Mouse (Mus musculus) duodenum, adult 2 months (tissue): ENCODE data around the gene Olfr299. TPM values are rescaled to one million over a fixed set of nuclear protein-coding genes. Genes with fewer than 3 reads are reported as not detected.

ENCODE experiments used
- polyA plus RNA-seq: library from polyadenylated mRNA; depleted of rRNA; stranded (reverse); fragments of >200 nt; gene quantifications from 2 replicates; pipeline ENCODE4 v1.2.3, GENCODE M21; 2012; ENCODE audit warnings: low replicate concordance; rRNA removed

Gene Olfr299
- polyA plus RNA-seq = not detected in 2 replicates

DNA sequence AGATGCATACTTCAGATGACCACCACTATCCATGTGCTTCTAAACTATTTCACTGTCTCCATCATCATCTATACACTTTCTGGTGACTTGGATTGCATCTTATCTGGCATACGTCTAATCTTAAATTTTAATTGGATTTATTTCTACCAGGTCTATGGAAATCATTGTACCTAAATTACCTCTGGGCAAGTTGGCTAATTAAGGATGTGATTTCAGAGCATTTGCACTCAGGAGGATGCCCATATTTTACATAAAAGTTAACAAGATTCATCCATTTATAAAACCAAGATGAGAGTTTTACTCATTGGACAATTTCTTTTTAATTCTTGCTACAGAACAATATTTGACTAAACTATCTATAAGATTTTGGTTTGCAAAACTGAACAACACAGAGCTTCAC, at the start of gene Olfr299:
TSS of gene Olfr299 (plus strand) at position 301 of the 400 bp plus-strand sequence.

DNA sequence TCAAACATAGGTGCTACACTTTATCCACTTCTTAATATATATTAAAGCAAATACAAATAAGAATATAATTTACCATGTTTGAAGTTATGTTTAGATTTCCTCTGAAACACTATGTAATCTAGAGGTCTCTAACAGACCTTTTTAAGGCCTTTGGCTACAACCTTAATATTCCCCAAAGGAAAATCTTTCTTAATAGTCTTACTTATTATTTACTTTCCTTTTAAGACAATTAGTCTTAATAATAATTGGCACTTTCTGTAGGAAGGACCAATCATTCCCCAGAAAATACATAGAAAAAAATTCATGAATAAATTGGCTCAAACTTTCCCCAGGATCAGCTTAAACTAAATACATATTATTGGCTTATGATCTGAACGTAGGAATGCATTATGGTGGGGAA, 32.7 kb downstream of the Olfr299 start, which contains the start of gene Olfr298:
TSS of gene Olfr298 (minus strand) at position 101 of the 400 bp plus-strand sequence.

Other genes starting within 250 kb of the Olfr299 start
- not detected in 2 replicates for gene Vmn2r76, start 213.6 kb upstream of the Olfr299 start, polyA plus RNA-seq
- gene Olfr310, start 182.7 kb upstream of the Olfr299 start, polyA plus RNA-seq = not detected in 2 replicates
- gene Olfr309, start 146.2 kb upstream of the Olfr299 start, polyA plus RNA-seq = not detected in 2 replicates
- gene Olfr308, start 134.3 kb upstream of the Olfr299 start, polyA plus RNA-seq = not detected in 2 replicates
- gene Olfr307, start 122.3 kb upstream of the Olfr299 start, polyA plus RNA-seq = not detected in 2 replicates
- not detected in 2 replicates for gene Olfr305, start 93.0 kb upstream of the Olfr299 start, polyA plus RNA-seq
- gene Olfr304, start 73.3 kb upstream of the Olfr299 start, polyA plus RNA-seq = not detected in 2 replicates
- not detected in 2 replicates for gene Olfr303, start 62.1 kb upstream of the Olfr299 start, polyA plus RNA-seq
- not detected in 2 replicates for gene Olfr301, start 56.1 kb upstream of the Olfr299 start, polyA plus RNA-seq
- gene Olfr298, start 32.6 kb downstream of the Olfr299 start, polyA plus RNA-seq = not detected in 2 replicates
- gene Olfr297, start 60.0 kb downstream of the Olfr299 start, polyA plus RNA-seq = not detected in 2 replicates
- not detected in 2 replicates for gene Olfr295, start 123.9 kb downstream of the Olfr299 start, polyA plus RNA-seq
- gene Olfr294, start 156.7 kb downstream of the Olfr299 start, polyA plus RNA-seq = not detected in 2 replicates
- gene Olfr293, start 189.1 kb downstream of the Olfr299 start, polyA plus RNA-seq = not detected in 2 replicates
- not detected in 2 replicates for gene Olfr292, start 228.4 kb downstream of the Olfr299 start, polyA plus RNA-seq